Mouse (Mus musculus): ENCODE data around the gene Dhx9.

DNA sequence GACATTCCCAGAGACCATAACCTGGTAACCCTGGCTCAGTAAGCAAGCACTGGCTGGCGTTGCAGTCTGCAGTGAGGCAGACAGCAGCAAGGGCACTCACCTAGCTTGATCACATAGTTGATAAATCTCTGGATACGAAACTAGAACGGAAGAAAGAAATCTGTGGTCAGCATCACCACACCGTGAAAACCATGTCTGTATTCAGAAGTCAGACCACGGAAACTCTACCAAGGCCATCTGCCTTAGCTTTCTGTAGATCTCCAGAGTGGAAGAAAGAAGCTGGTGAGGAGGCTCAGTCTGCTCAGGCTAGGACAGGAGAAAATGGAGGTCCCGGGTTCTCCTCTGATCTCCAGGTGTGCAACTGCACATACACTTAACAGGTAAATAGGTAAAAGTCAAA is 21.6 kb upstream of the Dhx9 start:
- TF ChIP-seq POLR2A (IDR thresholded peaks at IDR 0.05; ENCODE audit: control insufficient read depth, low read depth, low read length): no peak
- TF ChIP-seq CTCF (IDR thresholded peaks at IDR 0.05; ENCODE audit: control insufficient read depth, insufficient read depth, insufficient replicate concordance, low read depth, low read length): no peak

Data from testis, adult 2 months (tissue).